In genomic region chr4:114782851-114783250, GRCm38 (mm10) we compare ENCODE assay signal across 25 mouse cellular contexts. TPM values are rescaled to one million over a fixed set of nuclear protein-coding genes. Genes with fewer than 3 reads are reported as not detected.
"Had no signal": no experiment of that assay in that cellular context is flagged by ENCODE, and none has a peak within 500 bp of the region (broad histone marks: within the 10 kb centered on the region; RNA-seq: fewer than 3 reads in every experiment).

No protein-coding gene starts in this region.

- H3K4me1 ChIP-seq: liver, embryonic 13.5 days; liver, embryonic 15.5 days; megakaryocyte, embryonic 14.5 days; midbrain, embryonic 15.5 days had no signal

- H3K4me3 ChIP-seq: liver, embryonic 13.5 days; liver, embryonic 15.5 days; lung, embryonic 15.5 days; megakaryocyte, embryonic 14.5 days; midbrain, embryonic 13.5 days; midbrain, embryonic 15.5 days; neural tube, embryonic 13.5 days had no signal

- H3K27ac ChIP-seq: liver, embryonic 13.5 days; liver, embryonic 15.5 days; lung, embryonic 15.5 days; macrophage; midbrain, embryonic 13.5 days; midbrain, embryonic 15.5 days; neural tube, embryonic 13.5 days had no signal

- H3K9ac ChIP-seq: liver, embryonic 13.5 days; liver, embryonic 15.5 days; liver, postnatal 0 days; lung, embryonic 15.5 days; midbrain, embryonic 13.5 days; midbrain, embryonic 15.5 days; neural tube, embryonic 13.5 days had no signal

- ATAC-seq: liver, postnatal 0 days; lung, postnatal 0 days; midbrain, embryonic 13.5 days; midbrain, embryonic 15.5 days had no signal

- H3K9me3 ChIP-seq: liver, embryonic 13.5 days; liver, embryonic 15.5 days; lung, embryonic 15.5 days; megakaryocyte, embryonic 14.5 days; midbrain, embryonic 13.5 days; midbrain, embryonic 15.5 days; neural tube, embryonic 13.5 days had no signal

- DNase-seq: liver, embryonic 13.5 days; liver, postnatal 0 days; lung, adult 2 months; lung, postnatal 14 days; lung, postnatal 36 days; right cerebral cortex, postnatal 25 days; right cerebral cortex, postnatal 4 days; spleen, adult 18-20 months; thymus, adult 18-20 months; thymus, postnatal 14 days; thymus, postnatal 36 days had no signal

- H3K4me2 ChIP-seq: liver, embryonic 13.5 days; liver, embryonic 15.5 days; lung, embryonic 15.5 days; midbrain, embryonic 11.5 days; midbrain, embryonic 13.5 days; midbrain, embryonic 15.5 days; neural tube, embryonic 13.5 days had no signal

- H3K27me3 ChIP-seq: liver, embryonic 13.5 days; liver, embryonic 15.5 days; lung, embryonic 15.5 days; midbrain, embryonic 13.5 days; midbrain, embryonic 15.5 days had no signal

- H3K36me3 ChIP-seq: liver, embryonic 13.5 days; liver, embryonic 15.5 days; lung, embryonic 15.5 days; midbrain, embryonic 13.5 days; midbrain, embryonic 15.5 days; neural tube, embryonic 13.5 days had no signal

RNA-seq across cellular contexts. Expression of gene Gm12830, which starts 38.7 kb away (rescaled TPM):
- polyA plus RNA-seq: liver, embryonic 13.5 days; liver, embryonic 15.5 days; liver, postnatal 0 days; lung, adult 2 months; lung, embryonic 15.5 days; lung, postnatal 0 days; macrophage; midbrain, embryonic 11.5 days; midbrain, embryonic 15.5 days; neural tube, embryonic 13.5 days; small intestine, adult 2 months; stomach, embryonic 14.5 days; stomach, embryonic 16.5 days; thymus, postnatal 0 days; urinary bladder, adult 2 months had no signal
